Mouse (Mus musculus) right cerebral cortex, postnatal 10 days (tissue): Measurements from ENCODE around the gene Apoo.
"Not testable (repeated sequence)": the region's sequence is repeated elsewhere in the genome, so short reads cannot be mapped to it uniquely, and the experiment has no call there.

Experiments
- DNase-seq, 2 experiments: peaks; one replicate each; pipeline ENCODE4 v3.0.0; 2021; ENCODE audit warnings: low spot score in 2 of 2

Apoo gene

DNA sequence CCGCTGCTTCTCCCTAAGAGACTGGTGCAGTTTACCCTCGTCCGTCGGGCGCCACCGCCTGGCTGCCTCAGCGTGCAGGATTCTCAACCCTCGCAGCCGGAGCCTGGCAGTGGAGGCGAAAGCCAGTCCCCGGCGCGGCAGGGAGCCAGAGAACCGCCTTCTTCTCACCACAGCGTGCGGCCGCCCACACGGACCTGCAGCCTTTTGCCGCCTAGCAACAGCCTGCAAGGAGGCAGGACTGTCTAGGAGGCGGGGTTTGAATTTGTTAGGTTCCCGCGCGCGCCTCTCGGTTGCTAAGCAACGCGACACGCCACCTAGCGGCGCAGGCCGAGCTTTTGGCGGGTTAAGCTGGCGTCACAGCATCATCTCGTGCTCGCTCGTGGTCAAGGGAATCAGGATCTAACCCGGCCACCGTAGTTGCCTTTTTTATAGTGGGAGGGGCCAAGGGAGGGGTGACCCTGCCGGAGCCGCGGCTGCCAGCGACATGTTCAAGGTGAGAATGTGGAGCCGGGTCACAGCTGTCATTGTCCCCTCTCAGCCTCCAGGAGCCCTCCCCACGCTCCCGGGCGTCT, at the start of gene Apoo, which contains the start of gene Fam90a1b:
Gene Apoo (plus strand): TSS at position 448 of the 572 bp plus-strand sequence.
Gene Fam90a1b (minus strand): TSS at position 108 of the 572 bp plus-strand sequence.
- DNase-seq, result peak; percentile 97

DNA sequence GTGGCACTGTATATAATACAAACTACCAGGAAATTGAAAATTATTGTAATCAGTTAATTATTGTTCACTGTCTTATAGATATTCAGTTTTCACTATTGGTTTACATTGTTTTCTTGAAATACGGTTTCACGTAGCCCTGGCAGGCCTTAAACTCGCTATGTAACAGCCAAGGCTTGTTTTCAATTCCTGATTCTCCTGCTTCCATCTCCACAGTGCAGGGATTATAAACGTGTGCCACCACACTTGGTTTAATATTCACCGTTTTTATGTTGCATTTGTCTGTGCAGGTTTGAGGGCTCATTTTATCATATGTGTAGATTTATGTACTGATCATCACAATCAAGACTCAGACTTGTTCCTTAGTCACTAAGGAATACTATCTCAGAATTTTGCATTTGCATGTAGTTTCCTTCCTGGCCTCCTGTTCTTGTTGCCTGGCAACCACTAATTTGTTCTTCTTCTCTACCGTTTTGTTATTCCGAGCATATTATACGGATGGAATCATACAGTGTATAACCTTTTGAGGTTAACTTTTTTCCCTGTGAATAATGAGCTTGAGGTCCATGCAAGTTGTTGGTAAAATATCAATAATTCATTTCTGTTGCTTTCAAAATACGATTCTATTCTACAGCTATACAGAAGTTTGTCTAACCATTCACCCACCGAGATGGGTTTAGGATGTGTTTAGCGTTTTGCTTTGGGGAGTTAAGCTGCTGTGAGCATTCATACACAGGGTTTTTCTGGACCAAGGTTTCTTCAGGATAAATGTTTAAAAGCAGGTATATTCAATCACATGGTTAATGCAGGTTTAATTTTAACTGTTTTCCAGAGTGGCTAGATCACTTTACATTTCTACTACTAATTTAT, 45.6 kb upstream of the Apoo start:
- peak in 1 of 2 experiments; percentile 23 for DNase-seq

DNA sequence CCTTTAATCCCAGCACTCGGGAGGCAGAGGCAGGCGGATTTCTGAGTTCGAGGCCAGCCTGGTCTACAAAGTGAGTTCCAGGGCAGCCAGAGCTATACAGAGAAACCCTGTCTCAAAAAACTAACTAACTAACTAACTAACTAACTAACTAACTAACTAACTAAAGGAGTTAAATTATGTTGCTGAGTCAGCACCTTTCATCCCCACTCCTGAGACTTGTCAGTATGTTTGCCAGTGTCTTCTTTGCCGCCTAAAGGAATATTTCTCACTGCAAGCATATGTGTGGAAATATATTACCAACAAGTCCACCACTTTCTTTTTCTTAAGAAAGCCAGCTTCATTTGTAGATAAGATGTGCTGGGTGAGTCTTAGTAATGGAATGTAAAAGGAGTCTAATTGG, 23.3 kb upstream of the Apoo start:
- not testable (repeated sequence) for DNase-seq

DNA sequence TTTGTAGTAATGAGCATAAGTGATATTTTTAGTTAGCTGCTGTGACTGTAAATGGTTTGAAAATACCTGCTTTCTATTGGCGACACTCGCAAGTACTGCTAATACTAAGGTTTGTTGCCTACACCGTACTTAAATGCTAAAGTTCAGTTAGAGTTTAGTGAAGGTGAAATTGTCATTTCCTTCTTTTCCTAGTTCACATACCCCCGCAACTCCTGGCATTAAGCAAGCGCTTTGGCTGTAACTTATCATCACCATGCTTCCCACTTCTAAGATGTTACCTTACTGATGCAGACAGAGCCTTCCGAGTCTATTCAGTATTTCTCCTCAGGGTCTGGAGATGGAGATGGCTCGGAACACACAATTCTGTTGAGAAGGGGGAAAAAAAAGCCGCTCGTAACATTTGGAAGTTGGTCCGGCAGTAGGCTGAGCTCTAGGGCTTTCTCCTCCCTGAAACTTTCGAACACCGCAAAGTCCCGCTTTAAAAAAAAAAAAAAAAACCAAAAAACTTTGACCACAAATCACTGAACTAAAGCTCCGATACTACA, 1.5 kb upstream of the Apoo start:
- DNase-seq, result peak in 1 of 2 experiments; percentile 17

DNA sequence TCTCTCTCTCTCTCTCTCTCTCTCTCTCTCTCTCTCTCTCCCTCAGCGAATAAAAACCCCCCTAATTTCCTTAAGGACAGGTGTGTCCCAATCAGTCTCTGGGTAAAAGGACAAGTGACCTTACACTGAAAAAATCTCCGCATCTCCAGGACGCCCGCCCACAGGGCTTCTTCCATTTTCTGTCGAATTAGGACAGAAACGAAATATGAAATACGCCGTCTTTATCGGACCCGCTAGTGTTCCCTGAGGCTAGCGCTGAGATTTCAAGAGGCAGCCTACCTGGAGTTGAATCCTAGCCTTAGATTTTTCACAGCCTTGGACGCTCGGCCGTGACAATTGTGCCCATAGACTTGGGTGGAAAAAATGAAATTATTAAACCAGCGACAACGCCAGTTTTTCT, 888 bp upstream of the Apoo start:
- DNase-seq, result peak; percentile 22 to 23

DNA sequence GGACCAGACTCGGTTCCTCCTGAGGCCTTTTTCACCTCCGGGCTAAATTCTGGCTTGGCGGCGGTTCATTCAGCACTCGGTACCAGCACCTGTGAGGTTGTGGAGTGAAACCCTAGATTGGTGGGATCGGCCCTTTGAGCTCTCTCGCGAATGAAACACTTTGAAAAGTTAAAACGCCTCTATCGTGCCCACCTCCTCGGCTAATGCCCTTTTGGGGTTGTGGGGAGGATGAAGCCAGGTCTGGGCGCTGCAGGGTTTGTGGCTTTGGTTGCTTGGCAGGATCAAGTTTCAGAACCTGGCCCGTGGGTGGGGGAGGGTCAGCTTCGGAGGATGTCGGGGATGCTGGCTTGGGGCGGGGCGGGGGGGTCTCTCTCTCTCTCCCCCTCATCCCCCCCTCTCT, 331 bp downstream of the Apoo start:
- peak; percentile 35 to 46 for DNase-seq

DNA sequence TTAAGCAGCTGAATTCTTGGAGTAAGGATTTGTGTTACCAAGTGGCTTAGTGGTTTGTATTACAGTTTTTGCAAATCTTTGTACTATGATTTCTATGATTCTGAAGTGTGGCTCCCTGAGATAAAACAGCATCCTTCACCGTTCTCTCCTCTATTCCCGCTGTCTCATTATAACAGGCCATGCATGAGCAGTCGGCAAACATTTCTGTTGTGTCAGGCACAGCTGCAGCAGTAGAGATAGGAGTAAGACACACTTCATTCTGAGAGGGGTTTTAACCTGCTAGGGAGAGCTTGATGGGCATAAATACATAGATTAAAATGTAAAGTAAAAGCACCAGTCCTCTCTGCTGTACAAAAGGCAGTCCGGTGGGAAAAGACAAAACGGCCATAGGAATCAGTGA, 11.8 kb downstream of the Apoo start:
- no peak for DNase-seq

DNA sequence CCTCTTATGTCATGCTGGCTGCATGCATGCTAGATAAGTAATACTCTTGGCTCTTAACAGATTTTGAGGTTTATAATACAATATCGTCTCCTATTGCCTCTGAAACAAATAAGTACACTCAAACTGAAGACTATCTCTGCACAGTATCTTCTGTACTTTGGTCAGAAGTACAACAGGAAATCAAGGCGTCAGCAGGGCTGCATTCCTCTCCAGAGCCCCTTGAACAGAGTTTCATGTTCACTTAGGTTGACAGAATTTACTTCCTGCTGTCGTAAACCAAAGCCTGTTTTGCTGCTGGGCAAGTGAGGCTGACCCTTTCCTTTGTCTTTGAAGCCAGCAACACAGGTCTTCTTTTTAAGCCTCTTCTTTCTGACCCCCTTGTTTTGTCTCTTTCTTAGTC, 42.1 kb downstream of the Apoo start:
- DNase-seq, result no peak

DNA sequence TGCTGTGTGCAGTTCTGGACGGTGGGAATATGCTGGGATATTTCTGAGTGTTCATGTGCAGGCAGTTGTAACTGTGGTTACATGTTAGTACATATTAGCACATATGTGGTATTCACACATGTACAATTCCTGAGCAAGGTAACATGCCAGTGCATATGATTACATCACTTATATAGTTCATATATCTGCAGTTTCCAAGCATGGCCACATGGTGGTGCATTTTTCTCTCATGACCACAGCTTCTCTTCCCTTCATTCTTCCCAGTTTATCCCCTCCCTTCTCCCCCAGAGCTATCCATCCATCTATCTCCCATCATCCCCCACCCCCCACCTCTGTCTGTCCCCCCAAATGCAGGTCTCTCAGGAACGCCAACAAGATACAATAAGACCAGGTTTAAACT, 53.3 kb downstream of the Apoo start:
- no peak for DNase-seq

DNA sequence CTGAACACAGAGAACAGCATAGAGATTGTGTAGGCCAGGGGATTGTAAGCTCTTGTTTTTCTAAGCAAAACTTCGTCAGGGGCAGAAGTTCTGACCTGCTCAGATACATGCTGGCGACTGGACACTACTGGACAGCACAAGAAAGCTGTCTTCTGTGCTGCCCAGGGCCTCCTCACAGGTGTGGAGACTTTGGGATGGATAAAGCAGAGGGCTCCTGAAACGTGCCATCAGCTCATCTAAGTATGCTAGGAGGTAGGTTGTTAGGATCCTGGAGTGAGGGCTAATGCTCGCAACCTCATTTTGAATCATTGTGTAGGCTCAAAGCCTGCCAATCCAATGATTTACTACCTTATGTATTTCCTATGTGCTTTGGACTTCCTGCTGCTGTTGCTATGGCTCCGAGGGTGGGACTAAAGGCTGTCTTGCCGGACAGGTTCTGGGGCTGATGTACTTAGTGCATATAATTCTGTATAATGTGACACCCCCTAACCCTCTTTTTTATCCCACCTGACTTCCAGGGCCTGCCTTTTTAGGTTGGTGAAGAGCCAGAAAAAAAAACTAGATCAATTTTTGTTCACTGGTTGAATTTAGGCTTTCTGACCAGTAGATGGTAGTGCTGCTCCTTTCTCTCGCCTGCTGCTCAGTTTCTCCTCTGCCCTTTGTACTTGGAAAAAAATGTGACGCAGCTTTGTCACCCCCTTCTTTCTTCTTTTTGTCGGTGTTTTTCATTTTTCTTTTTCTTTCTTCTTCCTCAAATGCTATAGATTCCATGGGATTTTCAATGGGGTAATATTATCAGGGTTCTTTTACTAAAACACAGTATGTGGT, 64.8 kb downstream of the Apoo start:
- DNase-seq, result peak; percentile 28 to 35

DNA sequence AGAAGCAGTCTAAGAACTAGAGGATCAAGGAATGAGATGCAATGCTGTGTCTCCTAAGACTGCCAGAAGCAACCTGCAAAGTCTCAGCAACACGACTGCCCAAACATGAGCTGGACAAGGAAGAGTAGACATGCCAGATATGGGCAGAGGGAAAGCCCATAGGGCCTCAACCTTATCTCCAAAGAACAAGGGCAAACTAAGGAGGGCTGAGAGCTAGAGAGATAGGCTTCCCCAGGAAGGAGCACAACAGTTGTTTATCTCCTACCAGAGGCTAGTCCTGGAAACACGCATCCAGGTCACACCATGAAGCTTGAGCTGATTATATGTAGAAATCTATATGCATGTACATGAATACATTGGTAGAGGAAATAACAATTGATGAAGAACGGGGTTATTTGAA, 78.5 kb downstream of the Apoo start:
- not testable (repeated sequence) for DNase-seq

DNA sequence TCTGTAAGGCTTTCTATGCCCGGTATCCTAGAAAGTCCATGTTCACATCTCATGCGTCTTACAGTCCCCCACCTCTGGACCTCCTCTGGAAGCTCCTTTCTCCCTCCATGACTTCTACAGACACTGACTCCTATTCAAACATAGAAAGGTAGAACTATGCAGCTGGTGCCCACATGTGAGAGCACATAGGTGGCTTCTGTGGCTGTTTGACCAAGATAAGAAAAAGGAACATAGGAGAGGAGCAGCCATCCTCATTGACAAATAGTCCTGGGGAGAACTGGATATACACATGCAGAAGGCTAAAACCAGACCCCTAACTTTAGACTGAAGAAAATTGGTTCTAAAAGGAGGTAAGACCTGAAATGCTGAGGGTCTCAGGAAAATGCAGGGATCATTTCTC, 79.1 kb downstream of the Apoo start:
- not testable (repeated sequence) for DNase-seq

DNA sequence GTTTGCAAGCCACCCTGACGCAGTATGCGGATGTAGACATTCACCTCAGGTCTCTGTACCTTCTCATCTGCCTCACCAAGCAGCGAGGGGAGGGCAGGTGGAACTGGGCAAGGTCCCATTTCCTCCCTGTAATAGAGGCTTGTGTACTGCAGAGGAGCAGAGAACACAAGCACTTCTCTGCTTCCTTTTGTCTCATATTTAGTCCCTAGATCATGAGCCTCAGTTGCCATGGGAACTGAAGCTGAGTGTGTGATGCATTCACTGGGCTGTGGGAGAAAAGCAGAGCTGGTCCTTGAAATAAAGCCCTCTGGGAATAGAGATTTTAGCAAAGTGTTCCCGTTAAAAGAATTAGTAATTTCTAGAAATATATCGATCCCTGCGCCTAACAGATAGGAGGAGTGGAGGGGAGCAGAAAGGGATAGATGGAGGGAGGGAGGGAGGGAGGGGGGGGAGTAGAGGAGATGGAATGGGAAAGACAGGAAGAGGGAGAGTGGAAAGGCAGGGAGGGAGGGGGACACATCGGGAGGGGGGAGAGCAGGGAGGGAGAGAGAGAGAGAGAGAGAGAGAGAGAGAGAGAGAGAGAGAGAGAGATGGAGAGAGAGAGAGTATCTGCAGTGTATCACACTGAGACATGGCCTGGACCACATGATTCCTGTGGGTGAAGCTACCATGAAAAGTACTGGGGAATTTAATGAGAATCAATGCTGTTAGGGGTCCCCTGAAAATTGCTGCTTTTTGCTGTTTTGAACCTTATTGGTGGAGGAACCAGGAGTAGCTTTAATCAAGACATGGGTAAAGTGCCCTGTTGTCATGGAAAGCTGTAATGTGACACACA, 83.3 kb downstream of the Apoo start:
- not testable (repeated sequence) for DNase-seq

DNA sequence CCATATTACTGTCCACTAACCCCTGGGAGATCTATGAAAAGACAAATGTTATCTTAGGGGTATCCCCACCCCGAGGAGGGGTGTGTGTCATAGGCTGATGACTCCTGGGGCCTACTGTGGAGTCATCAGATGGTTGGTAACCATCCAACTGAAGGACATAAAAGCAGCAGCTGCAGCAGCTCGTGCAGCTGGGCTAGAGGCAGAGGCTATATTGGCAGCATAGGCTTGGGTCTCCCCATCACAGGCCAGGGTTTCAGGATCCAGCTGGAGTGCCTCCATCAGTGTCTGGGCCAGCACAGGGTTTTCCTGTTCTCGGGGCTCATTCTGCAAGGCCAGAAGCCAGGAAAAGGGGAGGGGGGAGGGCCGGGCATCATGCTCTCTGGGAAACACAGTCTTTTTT, 92.4 kb downstream of the Apoo start:
- peak; percentile 49 to 65 for DNase-seq

DNA sequence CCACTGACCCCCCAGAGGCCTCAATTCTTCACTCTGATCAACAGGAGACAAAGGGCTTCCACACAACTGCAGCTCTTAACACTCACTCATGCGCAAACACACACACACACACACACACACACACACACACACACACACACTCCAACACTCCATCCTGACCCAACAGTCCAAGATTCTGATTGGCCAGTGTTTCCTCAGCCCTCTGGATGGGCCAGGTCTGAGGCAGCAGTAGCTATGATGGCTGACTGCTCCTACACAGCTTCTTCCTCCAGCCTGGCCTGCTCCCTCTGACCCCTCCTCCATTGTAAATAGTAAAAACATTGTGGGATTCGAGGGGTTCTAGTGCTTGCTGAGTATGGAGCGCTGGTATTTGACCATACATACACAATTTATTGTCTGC, 94.6 kb downstream of the Apoo start:
- not testable (repeated sequence) for DNase-seq

DNA sequence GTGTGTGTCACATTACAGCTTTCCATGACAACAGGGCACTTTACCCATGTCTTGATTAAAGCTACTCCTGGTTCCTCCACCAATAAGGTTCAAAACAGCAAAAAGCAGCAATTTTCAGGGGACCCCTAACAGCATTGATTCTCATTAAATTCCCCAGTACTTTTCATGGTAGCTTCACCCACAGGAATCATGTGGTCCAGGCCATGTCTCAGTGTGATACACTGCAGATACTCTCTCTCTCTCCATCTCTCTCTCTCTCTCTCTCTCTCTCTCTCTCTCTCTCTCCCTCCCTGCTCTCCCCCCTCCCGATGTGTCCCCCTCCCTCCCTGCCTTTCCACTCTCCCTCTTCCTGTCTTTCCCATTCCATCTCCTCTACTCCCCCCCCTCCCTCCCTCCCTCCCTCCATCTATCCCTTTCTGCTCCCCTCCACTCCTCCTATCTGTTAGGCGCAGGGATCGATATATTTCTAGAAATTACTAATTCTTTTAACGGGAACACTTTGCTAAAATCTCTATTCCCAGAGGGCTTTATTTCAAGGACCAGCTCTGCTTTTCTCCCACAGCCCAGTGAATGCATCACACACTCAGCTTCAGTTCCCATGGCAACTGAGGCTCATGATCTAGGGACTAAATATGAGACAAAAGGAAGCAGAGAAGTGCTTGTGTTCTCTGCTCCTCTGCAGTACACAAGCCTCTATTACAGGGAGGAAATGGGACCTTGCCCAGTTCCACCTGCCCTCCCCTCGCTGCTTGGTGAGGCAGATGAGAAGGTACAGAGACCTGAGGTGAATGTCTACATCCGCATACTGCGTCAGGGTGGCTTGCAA, 95.9 kb downstream of the Apoo start:
- not testable (repeated sequence) for DNase-seq
